Mouse (Mus musculus) right cerebral cortex, adult 2 months (tissue): Measurements from ENCODE around the gene Sh3glb1.
A peak's percentile ranks its signal among the peaks of the same experiment; 100 is the strongest.
"Not testable (repeated sequence)": the region's sequence is repeated elsewhere in the genome, so short reads cannot be mapped to it uniquely, and the experiment has no call there.

Experiments
- DNase-seq, 2 experiments: peaks; one replicate each; pipeline ENCODE4 v3.0.0; 2021 to 2022; ENCODE audit warnings: low spot score in 2 of 2

Gene Sh3glb1

GRCm38 (mm10) chr3:144719901-144720747, at the start of gene Sh3glb1:
Gene Sh3glb1, minus strand, starts transcription at chr3:144720335.
- DNase-seq: peak; percentile 97 to 99

- DNase-seq: no peak
Observed at GRCm38 (mm10) chr3:144765161-144765560, 45.0 kb upstream of the Sh3glb1 start.

GRCm38 (mm10) chr3:144761454-144761853, 41.3 kb upstream of the Sh3glb1 start:
- no peak for DNase-seq

GRCm38 (mm10) chr3:144760592-144761309, 40.6 kb upstream of the Sh3glb1 start, which contains the start of gene Clca3a1:
Gene Clca3a1, minus strand, starts transcription at chr3:144760977.
- no peak for DNase-seq

GRCm38 (mm10) chr3:144759719-144760118, 39.6 kb upstream of the Sh3glb1 start:
- no peak for DNase-seq

GRCm38 (mm10) chr3:144756103-144756502, 36.0 kb upstream of the Sh3glb1 start:
- not testable (repeated sequence) for DNase-seq

- DNase-seq: no peak
Observed at GRCm38 (mm10) chr3:144753120-144753519, 33.0 kb upstream of the Sh3glb1 start.

- not testable (repeated sequence) for DNase-seq
Observed at GRCm38 (mm10) chr3:144749062-144749963, 29.2 kb upstream of the Sh3glb1 start.

- not testable (repeated sequence) for DNase-seq
Observed at GRCm38 (mm10) chr3:144747706-144748105, 27.6 kb upstream of the Sh3glb1 start.

GRCm38 (mm10) chr3:144738396-144738795, 18.3 kb upstream of the Sh3glb1 start:
- not testable (repeated sequence) for DNase-seq

- DNase-seq: peak; percentile 49 to 58
Observed at GRCm38 (mm10) chr3:144736831-144737230, 16.7 kb upstream of the Sh3glb1 start.

- DNase-seq: peak; percentile 74 to 77
Observed at GRCm38 (mm10) chr3:144723455-144723854, 3.3 kb upstream of the Sh3glb1 start.

- not testable (repeated sequence) for DNase-seq
Observed at GRCm38 (mm10) chr3:144722566-144722965, 2.4 kb upstream of the Sh3glb1 start.

GRCm38 (mm10) chr3:144721860-144722256, 1.7 kb upstream of the Sh3glb1 start:
- no peak for DNase-seq

- no peak for DNase-seq
Observed at GRCm38 (mm10) chr3:144721077-144721859, 1.1 kb upstream of the Sh3glb1 start.

- peak; percentile 45 to 50 for DNase-seq
Observed at GRCm38 (mm10) chr3:144719088-144719900, 841 bp downstream of the Sh3glb1 start.

GRCm38 (mm10) chr3:144718706-144719087, 1.4 kb downstream of the Sh3glb1 start:
- no peak for DNase-seq

GRCm38 (mm10) chr3:144717835-144718234, 2.3 kb downstream of the Sh3glb1 start:
- DNase-seq: no peak

GRCm38 (mm10) chr3:144717121-144717520, 3.0 kb downstream of the Sh3glb1 start:
- DNase-seq: no peak

- DNase-seq: no peak
Observed at GRCm38 (mm10) chr3:144715901-144716300, 4.2 kb downstream of the Sh3glb1 start.
